Mouse (Mus musculus) embryonic fibroblast, embryonic 13.5 days (primary cell): ENCODE measurements around the gene Sgsm2.

Experiments used
- CTCF ChIP-seq: IDR thresholded peaks from 2 replicates; pipeline ENCODE4 v1.5.1; 2011; ENCODE audit warnings: mild to moderate bottlenecking, control low read depth, low read length, moderate library complexity, borderline replicate concordance; ENCODE audit not compliant: insufficient read depth
- POLR2A ChIP-seq: IDR thresholded peaks from 2 replicates; pipeline ENCODE4 v1.6.1; 2011; ENCODE audit warnings: low read depth, mild to moderate bottlenecking, control low read depth, low read length, moderate library complexity

GRCm38 (mm10) chr11:74830256-74831161 lies 66.4 kb downstream of the Sgsm2 start, which contains the start of gene Mnt:
- TF ChIP-seq CTCF: no peak
- TF ChIP-seq POLR2A: peak; percentile 63
